In the genomic region with DNA sequence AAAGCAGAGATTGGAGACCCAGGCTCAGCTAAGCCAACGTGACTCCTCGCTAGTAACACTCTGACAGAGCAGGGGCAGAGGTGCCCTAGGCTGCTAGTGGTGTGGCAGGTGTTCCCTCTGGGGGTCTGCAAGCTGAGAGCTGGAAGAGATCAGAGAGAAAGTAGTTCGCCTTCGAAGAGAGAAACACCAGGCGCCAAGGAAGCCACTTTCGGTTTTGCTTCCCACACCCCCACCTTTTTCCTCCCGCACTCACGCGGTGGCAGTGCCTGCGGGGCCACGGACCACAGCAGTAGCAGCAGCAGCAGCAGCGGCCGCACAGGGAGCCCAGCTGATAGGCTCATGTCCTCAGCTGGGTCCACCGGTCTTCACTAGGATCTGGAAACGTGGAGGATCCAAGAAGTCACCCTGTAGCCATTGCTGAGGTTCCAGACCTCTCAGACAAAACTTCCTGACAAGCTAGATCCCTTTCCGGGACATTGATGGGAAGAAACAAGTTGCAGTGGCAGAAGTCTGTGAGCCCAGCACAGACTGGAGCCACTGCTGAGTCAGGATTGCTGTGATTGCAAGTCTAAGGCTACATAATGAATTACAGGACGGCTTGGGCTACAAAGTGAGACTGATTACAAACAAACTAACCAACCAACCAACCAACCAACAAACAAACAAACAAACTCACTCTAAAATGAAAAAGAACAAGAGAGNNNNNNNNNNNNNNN, we compare ENCODE assay signal across 8 mouse cellular contexts. TPM values are rescaled to one million over a fixed set of nuclear protein-coding genes. Genes with fewer than 3 reads are reported as not detected.
DNase-seq lines count a peak whose midpoint lies in the region; ATAC-seq lines count a peak whose summit lies in the region.

Gene Hfe, minus strand, starts transcription at position 481 of the 716 bp plus-strand sequence.

- H3K27ac ChIP-seq in embryonic facial prominence, embryonic 10.5 days (replicated peaks): peak within 1 kb of the TSS; percentile 81
- H3K27ac ChIP-seq in lung, embryonic 16.5 days (ENCODE audit: low read length): 0 out of 2 replicates have a peak within 1 kb of the TSS, but pooled peaks have one; percentile 27

- ATAC-seq in lung, embryonic 16.5 days (ENCODE audit: low read depth): peak; percentile 77
- ATAC-seq in neutrophil, adult 5-6 weeks (ENCODE audit: extremely low read depth, insufficient number of reproducible peaks, low FRiP score, poor library complexity, severe bottlenecking): peak; percentile 75

- no peaks in the 10 kb centered on the region for H3K36me3 ChIP-seq in embryonic facial prominence, embryonic 10.5 days (replicated peaks)
- no peaks in the 10 kb centered on the region for H3K36me3 ChIP-seq in lung, embryonic 16.5 days (ENCODE audit: control insufficient read depth, insufficient read depth, low read length)

- WGBS in embryonic facial prominence, embryonic 10.5 days: 2% methylated on average over 17 of the region's 17 CpGs
- 3% methylated on average over 17 of the region's 17 CpGs for WGBS in lung, embryonic 16.5 days

- no peaks in the 10 kb centered on the region for H3K9me3 ChIP-seq in embryonic facial prominence, embryonic 10.5 days
- no peaks in the 10 kb centered on the region for H3K9me3 ChIP-seq in lung, embryonic 16.5 days (ENCODE audit: control insufficient read depth, low read length)

- peak; percentile 34 for DNase-seq in urinary bladder, adult 2 months (ENCODE audit: low spot score)
- DNase-seq in urinary bladder, postnatal 10 days (ENCODE audit: low spot score): no peak
- DNase-seq in embryonic facial prominence, embryonic 10.5 days (ENCODE audit: low spot score): peak; percentile 66
- peak; percentile 56 for DNase-seq in heart, adult 8-10 months (ENCODE audit: low spot score)
- peak; percentile 65 for DNase-seq in kidney, adult 18-20 months
- DNase-seq in thymus, postnatal 4 days: peak; percentile 74

- peaks cover 37% of the 10 kb centered on the region for H3K4me1 ChIP-seq in embryonic facial prominence, embryonic 10.5 days
- H3K4me1 ChIP-seq in lung, embryonic 16.5 days (replicated peaks; ENCODE audit: control insufficient read depth, insufficient read depth, low read length): 0 out of 2 replicates have a peak, but pooled peaks cover 4% of the 10 kb centered on the region

- peak within 1 kb of the TSS; percentile 69 for H3K9ac ChIP-seq in lung, embryonic 16.5 days (ENCODE audit: low read length)

- peaks cover 8% of the 10 kb centered on the region for H3K27me3 ChIP-seq in embryonic facial prominence, embryonic 10.5 days (replicated peaks; ENCODE audit: low read depth, poor library complexity, severe bottlenecking)
- no peaks in the 10 kb centered on the region for H3K27me3 ChIP-seq in lung, embryonic 16.5 days (ENCODE audit: control insufficient read depth, insufficient read depth, low read depth, low read length)

- H3K4me2 ChIP-seq in lung, embryonic 16.5 days (ENCODE audit: low read depth, low read length): peak within 1 kb of the TSS; percentile 78

- H3K4me3 ChIP-seq in embryonic facial prominence, embryonic 10.5 days: peak within 1 kb of the TSS; percentile 56
- H3K4me3 ChIP-seq in lung, embryonic 16.5 days (ENCODE audit: low read length): peak within 1 kb of the TSS; percentile 55

RNA-seq across cellular contexts. Expression of gene Hfe, which starts in this region (rescaled TPM):
- 13.8 and 14.8 TPM in 2 replicates for polyA plus RNA-seq in urinary bladder, adult 2 months (2012; rRNA removed)
- polyA plus RNA-seq in embryonic facial prominence, embryonic 10.5 days (2016; fragmentation: Nextera tagmentation; extraction: Ambion mirVana): 1.5 and 2.0 TPM in 2 replicates
- 10 to 100 TPM; 58.1 to 66.0 (median 61.5) TPM for total RNA-seq in heart, adult 8-10 months (2022)
- 11.2 and 13.7 TPM in 2 replicates for polyA plus RNA-seq in lung, embryonic 16.5 days (2015; fragmentation: Nextera tagmentation; extraction: Ambion mirVana)
- 4.8 and 5.0 TPM in 2 replicates for total RNA-seq in neutrophil, adult 5-6 weeks (2017)
